Mouse (Mus musculus) gastrocnemius, postnatal 14 days (tissue): Measurements from ENCODE around the gene Gprc5b. TPM values are rescaled to one million over a fixed set of nuclear protein-coding genes. Genes with fewer than 3 reads are reported as not detected.

Experiments
- DNase-seq: peaks from one replicate; pipeline ENCODE4 v3.0.0; 2021; ENCODE audit warnings: mixed read lengths
- intact Hi-C: fragments of 180-260 bp; cut with DNase I; formaldehyde crosslinking; loops from one replicate; pipeline ENCODE4 v1.15.1; 2025; ENCODE audit warnings: low total_unique reads
- long read RNA-seq, 2 experiments: library from polyadenylated mRNA; stranded (forward); transcript quantifications; one replicate each; pipeline ENCODE4 v2.0.0; 2021
- total RNA-seq, 2 experiments: library from RNA; stranded (reverse); gene quantifications; 2 replicates each; pipeline ENCODE4 v1.2.3; 2021

Gene Gprc5b
- total RNA-seq: 10 to 100 TPM; 22.5 to 23.2 TPM
- long read RNA-seq, experiment 1, full-length matches to known transcripts: 7 of 16 reads
- long read RNA-seq, experiment 1, partial matches to known transcripts: 1 of 16 reads
- long read RNA-seq, experiment 1, other reads (novel, unspliced or antisense): 8 of 16 reads
- long read RNA-seq, experiment 2, full-length matches to known transcripts: 10 of 25 reads
- long read RNA-seq, experiment 2, partial matches to known transcripts: 1 of 25 reads
- long read RNA-seq, experiment 2, other reads (novel, unspliced or antisense): 14 of 25 reads

DNA sequence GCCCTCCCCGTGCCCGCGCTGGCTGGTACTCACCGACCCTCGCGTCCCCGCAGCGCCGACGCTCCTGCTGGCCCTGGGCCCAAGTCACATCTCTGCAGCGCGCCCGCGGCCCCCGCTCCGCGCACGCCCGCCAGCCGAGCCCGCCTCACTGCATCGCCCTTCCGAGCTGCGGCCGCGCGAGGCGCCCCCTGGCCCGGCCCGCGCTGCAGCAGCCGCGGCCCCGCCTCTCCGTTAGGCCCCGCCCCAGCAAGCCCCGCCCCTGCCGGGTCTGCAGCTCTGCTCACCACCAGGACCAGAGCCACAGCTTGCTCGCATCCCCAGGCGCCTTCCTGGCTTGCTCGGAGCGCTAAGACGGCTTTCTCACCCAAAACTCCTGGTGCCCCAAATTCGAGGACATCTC is at the start of gene Gprc5b:
Gene Gprc5b, minus strand, starts transcription at position 205 of the 400 bp plus-strand sequence.
- peak; percentile 94 for DNase-seq
- intact Hi-C loops: loop anchor here (10.0 kb wide), 1 partner anchor 140 kb away; the partner anchor contains the start of genes Iqck and Knop1

DNA sequence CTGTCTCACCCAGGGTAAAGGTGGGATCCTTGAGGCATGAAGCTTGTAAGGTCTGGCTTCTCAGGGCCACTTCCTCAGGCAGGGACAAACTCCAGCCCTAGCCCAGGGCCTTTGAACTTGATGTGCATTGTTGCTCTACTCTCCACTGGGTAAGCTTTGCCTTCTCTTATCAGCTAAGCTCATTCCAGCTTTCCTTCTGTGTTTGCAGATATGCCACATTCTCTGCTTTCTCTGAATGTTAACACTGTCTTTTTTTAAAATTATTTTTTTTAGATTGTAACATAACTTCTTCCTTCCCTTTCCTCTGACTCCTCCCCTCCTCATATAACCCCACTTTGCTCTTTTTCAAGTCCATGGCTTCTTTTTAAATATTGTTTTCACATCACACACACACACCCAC is 46.5 kb upstream of the Gprc5b start:
- DNase-seq: no peak
- intact Hi-C loops: no loop called here

DNA sequence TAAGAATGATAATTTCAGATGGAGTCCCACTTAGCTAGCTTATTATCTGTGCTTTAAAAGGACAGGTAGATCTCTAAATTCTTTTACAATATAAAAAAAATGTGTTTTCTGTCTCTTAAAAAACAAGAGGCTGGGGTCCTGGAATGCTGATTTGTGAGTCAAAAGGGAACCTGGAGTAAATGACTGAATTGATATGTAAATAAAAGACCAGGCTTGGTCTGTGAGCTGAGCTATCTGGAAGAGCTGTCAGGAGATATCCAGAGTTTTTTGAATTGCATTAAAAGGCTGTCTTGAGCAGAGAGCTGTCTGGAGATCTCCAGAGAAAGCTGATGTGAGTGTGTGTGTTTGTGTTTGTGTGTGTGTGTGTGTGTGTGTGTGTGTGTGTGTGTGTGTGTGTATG is 42.6 kb upstream of the Gprc5b start:
- no peak for DNase-seq
- intact Hi-C loops: no loop called here

DNA sequence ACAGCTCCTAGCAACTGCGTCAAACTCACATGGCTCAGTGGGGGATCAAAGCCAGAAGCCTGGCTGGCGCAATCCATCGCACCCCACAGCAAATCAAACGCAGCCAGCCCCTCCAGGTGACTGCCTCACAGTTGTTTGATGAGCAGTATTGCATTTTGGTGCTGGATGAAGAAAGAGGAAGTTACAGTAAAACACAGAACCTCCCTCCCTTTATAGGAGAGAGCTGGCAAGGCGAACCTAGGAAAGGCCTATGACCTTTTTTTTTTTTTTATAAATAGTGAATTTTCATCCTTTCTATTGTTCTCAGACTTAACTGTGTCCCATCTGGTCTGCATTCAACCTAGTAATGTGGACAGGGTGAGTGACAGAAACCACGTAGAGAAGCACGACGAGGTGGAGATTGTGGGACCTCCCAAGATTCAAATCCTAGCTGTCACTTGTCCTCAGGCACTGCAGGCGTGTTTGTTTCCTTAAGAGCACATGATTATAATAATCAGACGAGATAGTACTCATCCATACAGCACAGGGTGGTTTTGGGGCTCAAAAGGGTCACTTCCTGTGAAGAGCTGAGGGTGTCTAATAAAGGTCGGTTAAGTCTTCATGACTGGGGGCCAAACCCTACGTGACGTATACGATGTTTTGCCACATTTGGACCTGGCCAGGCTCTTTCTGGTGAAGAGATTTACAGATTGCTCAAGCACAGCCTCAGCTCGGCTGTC is 39.4 kb upstream of the Gprc5b start:
- intact Hi-C loops: no loop called here
- DNase-seq: no peak

DNA sequence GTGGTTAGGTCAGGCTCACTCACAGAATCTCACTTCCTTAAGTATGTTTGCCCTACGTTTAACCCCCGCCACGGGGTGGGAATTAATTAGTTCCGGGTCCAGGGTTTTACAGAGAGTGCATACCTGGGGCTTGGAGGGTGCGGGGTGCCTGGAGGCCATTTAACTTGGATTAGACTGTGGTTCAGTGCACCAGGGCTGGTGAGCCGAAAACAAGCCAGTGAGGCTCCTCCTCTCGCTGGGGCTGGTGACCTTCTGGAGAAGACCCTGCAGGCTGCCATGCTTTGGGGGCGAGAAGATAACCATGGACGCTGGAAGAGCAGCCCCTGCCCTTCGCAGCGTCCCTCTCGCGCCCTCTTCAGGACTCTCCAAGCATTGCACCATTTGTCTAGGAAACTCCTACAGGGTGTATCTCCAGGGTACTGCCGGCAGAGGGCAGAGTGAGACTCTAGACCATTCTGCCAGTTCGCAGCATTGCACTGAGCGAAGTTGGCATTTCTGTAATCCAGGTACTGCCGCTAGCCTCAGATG is 28.4 kb upstream of the Gprc5b start:
- intact Hi-C loops: no loop called here
- peak; percentile 28 for DNase-seq

DNA sequence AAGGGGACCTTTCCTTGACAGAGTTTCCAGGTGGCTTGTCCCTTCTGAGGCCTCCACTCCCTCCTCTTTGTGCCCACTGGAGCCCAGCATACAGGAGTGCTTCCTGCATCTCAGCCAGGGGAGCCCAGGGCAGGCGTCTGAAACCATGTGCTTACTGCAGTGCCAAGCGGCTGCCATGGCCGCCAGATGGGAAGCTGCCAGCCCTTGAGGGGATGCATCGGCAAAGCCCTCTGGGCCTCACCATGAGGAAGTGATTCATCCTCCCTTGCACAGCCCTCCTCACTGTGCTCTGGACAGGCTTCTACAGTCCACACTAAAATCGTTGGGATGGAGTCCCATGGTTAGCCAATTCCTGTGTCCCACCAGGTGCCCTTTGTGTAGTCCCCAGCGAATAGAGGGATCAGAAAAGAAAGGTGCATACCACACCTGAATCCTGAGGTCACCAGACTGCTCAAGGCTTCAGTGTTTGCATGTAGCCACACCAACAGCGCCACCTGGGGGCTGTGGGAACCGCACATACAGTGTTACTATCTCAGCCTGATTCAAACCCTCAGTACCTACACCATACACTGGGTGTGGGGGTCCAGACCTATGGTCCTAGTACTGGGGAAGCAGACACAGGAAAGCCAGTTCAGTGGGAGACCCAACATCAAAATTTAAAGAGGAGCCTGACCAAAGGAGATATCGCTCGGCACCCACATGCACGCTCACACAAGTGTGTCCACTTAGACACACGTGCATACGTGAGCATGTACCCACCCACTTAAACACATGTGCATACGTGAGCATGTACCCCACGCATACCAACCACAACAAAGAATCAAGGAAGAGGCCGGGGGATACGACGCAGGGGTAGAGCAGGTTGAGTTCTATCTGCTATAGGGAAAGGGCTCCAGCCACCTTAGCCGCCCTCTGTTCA is 27.5 kb upstream of the Gprc5b start:
- DNase-seq: peak; percentile 24
- intact Hi-C loops: no loop called here

DNA sequence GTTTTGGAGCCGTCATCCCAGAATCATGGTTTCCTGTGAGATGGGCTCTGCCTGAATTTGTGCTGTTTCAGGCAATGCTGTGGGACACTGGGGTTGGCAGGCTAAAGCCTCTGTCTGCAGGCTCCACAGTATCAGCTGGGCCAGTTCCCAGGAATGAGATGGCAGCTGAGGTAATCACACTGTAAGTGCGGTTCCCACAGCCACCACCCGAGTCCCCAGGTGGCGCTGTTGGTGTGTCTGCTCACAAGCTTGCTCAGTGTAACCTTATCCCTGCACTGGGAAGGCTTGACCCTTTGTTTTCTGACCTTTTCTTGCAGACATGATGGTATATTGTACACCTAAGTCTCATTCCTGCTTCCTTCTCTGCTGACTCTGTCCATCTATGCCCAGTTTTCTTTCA is 24.5 kb upstream of the Gprc5b start:
- peak; percentile 42 for DNase-seq
- intact Hi-C loops: loop anchor here (10.0 kb wide), 1 partner anchor 495 kb away; the partner anchor contains the start of gene Acsm5

DNA sequence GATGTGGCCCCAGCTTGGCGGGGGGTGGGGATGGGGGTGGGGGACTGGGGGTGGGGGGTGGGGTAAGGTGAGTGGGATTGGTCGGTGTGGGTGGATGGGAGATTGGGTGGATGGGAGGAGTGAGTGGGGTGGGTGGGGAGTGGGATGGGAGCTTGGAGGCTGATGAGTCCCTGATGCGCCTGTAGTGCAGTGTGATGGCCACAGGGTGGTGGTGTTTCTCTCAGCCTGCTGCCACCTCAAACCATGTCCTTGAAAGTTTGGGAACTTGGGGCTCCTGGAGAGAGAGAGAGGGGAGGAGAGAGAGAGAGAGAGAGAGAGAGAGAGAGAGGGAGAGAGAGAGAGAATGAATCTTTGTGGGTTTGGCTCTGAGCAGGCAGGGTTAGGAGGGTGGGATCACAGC is 20.7 kb upstream of the Gprc5b start:
- intact Hi-C loops: loop anchor here (10.0 kb wide), 1 partner anchor 499 kb away; the partner anchor contains the start of gene Acsm5
- no peak for DNase-seq

DNA sequence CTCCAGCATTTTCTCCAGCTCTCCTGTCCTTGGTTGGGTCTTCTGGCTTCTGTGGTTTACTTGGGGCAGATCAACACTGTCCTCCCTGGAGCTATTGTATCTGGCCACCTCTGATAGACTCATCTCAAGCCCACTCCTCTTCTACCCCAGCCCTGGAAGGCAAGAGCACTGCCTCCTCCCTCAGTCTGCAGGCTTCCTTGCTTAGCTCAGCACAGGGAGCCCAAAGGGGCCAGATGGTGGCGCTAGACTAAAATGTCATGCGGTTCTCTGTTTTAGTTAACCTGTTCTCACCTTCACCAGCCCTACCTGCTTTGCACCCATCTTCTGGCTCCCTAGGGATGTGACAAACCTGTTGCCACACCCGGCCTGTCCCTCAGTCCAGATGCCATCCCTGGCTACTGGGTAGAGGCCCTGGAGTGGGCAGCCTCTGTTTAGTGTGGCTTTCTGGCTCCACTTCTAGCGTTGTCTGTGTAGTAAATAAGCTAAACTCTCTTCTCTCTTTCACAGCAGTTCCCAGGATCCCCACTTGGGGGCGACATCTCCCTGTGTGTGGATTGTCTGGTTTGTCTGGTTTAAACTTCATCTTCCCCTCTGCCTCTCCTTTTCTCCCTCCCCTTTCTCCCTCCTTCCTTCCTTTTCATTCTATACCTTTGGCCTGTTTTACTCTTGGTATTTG is 16.0 kb upstream of the Gprc5b start:
- peak; percentile 36 for DNase-seq
- intact Hi-C loops: loop anchor here (10.0 kb wide), 1 partner anchor 504 kb away; the partner anchor contains the start of gene Acsm5

DNA sequence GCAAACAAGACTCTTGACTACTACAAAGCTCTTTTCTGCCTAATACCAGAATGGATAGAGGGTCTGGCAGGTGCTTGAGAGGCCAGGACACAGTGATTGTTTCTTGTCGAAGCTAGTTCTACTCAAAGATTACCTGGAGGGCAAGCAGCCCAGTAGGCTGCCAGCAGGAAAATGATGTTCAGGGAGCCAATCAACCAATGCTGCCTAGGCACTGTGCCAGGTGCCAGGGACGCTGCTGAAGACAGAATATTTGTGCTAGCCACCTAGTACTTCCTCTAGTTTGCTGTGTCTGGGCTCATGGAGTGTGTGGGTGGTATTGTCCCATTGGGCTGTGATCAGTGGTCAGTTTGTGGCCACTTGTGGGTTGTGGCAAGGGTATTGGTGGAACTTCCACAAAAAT is 7.5 kb upstream of the Gprc5b start:
- DNase-seq: no peak
- intact Hi-C loops: no loop called here

DNA sequence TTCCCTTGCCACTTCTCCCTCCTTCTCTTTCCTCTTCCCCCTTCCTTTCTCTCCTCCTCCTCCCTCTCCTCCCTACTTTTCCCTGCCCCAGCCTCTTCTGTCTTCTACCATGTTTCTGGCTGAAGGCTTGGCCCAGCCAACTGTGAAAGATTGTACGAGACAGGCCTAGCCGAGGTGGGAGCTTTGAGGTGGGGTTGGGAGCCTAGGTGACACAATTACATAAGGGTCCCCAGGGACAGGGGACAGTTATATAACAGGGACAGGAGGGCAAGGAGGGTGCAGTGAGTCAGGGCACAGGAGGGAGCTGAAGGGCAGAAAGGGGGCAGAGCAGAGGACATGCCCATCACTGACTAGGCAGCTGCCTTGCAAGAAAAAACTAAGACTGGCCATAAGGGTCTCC is 7.0 kb upstream of the Gprc5b start:
- intact Hi-C loops: no loop called here
- DNase-seq: no peak

DNA sequence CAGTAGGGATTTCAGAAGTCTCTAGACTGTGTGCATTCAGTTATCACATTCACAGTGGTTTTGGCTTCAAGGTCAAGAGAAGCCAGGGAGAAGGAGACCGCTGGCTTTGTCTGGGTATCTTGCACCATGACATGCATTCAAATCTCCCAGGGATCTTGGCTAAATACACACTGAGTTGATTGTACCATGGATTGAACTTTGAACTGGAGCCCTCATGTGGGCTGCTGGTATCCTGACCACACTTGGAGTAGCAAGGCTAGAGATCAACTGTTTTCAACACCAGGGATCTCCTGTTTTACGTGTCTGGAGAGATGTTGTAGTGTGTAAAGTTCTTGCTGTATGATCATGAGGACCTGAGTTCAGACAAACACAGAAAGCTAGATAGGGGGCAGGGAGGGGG is 4.8 kb upstream of the Gprc5b start:
- intact Hi-C loops: loop anchor here (10.0 kb wide), 1 partner anchor 145 kb away; the partner anchor contains the start of genes Iqck and Knop1

DNA sequence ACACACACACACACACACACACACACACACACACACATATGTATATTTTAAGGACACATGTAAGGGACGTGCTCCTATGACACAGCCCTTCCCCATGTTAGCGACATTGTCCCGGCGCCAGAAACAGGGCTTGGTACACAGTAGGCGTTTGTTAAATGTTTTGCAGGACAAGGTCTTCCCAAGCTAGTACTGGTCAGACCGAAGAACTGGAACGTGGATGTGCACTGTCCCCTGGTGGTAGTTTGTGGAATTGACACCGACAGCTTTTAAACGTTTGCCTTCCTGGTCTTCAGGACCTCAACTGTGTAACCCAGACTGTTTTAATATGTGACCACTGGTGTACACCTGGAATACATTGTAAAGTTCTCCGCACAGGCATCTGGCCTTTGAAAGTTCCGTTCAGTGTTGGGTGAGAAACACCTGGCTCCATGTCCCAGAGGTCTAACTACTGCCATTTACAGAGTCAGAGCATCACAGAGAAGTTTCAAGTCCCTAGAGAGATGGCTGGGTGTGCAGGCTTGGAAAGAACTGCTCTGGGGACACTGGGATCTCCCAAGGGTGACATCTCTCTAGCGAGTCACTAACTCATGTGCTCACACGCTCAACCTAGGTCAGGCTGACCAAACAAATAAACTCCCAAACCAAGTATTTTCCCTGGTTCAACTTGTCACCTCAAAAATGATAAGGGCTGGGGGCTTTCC is 1.3 kb upstream of the Gprc5b start:
- DNase-seq: peak; percentile 66
- intact Hi-C loops: loop anchor here (2.0 to 10.0 kb wide), 2 partner anchors 141 to 233 kb away; partner anchors contain the start of genes Iqck and Knop1

More for the DNA sequence above, 4.8 kb upstream of the Gprc5b start:
- DNase-seq: no peak

DNA sequence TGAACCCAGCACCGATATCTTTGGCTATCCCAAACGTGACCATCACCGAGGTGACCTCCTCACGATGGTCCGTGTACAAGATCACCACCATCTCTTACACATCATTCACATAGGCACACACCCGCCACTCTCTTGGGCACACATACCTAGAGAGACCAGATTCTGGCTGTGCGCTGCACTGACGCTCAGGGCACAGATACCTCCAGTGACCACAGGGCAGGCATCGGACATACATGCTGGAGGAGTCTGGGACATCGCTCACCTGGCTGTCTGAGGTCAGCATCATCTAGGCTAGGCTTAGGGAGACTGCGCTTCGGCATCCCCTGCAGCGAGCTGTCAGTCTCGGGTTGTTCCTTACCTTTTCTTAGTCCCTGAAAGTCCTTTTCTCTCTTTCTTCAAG is 660 bp upstream of the Gprc5b start:
- DNase-seq: no peak
- intact Hi-C loops: loop anchor here (2.0 to 10.0 kb wide), 2 partner anchors 141 to 233 kb away; partner anchors contain the start of genes Iqck and Knop1

DNA sequence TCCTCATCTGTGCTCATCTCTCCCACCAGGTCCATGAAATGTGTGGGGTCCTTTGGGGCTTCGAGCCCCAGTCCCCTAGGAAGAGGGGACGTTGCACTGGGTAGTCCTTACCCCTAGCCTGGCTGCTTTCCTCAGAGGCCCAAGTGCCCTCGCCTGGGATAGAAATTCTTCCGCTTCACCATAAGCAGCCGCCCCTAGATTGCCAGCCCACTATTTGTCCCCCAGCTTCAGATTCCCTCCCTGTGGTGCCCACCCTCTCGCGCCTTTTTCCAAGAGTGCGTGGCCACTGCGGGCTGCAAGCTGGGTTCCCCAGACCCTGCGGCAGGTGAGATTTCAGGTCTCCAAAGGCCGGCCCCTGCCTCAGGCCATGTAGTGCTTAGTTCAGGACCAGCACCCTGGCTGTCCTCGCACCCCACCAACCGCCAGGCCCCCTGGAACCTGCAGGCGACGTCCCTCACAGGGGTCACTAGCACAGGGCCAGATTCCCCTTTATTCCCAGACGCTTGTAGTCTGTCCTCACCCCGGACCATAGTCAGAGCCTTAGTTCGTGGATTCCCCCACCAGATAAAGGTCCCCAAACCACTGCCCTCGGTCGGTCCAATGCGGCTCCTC is 674 bp downstream of the Gprc5b start:
- DNase-seq: peak; percentile 21
- intact Hi-C loops: loop anchor here (5.0 to 10.0 kb wide), 2 partner anchors 77 to 140 kb away; partner anchors contain the start of genes Iqck and Knop1

DNA sequence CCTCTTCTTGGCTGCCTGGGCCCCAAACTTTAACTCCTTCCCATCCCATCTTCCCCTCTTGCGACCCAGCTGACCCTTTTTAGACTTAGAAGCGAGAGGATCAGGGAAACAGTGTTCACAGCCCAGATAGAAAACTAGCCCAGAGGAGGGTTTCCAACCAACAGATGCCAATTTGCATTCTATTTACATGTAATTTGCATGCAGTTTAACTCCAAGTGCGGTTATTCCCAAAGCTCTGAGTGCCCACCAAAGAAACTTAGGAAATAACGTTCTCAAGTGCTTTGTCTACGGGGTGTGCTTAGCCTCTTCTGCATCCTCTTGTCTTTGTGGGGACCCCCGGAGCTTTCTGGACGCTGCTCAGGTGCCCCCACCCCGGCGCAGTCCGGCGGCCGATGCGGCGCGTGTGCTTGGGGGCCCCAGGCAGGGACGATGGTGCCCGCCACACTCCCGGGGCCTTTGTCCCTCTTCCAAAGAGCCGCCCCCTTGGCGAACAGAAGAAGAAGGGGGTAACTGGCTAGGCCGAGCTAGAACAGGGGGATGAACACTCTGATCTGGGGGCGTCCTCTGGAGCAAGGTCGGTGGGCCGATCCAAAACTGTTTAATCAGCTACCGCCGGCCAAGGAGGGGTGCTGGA is 1.3 kb downstream of the Gprc5b start:
- intact Hi-C loops: loop anchor here (5.0 to 10.0 kb wide), 2 partner anchors 76 to 139 kb away; partner anchors contain the start of genes Iqck and Knop1
- DNase-seq: no peak
